Mouse (Mus musculus) 416B (cell line): Measurements from ENCODE around the gene Dlgap1.

Experiments used
- DNase-seq: peaks from one replicate; pipeline ENCODE4 v3.0.0; 2011; ENCODE audit warnings: low read depth

The Dlgap1 gene

DNA sequence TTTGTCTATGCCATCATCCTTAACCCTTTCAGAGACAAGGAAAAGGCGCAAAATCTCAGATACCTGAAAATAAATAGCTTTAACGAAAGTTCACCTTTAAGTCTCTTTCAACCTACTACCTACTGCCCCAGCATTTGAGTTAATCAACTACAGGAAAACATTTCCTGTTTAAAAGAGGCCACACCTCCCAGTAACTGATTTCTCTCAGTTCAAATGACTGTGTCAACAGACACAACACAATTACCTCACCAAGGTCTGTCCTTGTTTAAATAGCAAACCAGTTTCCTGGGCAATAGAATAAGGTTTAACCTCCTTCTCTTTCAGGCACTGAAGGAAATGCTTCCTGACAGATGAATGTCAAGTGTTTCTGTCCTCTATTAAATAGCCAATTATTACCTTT, 876.7 kb downstream of the Dlgap1 start:
- DNase-seq = peak; percentile 53

DNA sequence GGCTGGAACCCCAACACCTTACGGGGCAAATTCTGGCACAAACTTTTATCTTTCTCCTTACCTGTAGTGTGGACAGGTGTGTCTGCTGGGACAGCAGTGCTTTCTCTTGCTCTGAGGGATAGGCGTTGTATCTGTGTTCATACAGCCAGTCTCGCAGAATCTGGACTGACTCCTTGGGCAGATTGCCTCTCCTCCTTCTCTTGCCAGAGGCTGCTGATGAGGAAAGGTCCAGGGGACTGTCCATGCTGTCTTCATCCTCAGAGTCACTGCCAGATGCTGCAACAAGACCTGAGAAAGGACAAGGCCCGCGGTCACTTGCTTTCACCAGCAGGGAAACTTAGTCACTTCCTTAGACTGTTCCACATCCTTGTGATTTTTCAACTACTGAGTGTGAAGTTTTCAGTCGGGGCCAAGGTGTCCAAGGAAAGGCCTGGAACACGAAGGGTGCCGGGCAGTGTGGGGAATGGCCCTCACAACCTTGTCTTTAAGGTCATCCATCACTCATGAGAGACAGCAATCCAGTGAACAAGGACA, 877.3 kb downstream of the Dlgap1 start:
- peak; percentile 84 for DNase-seq

- peak; percentile 97 for DNase-seq
These were observed 878.2 kb downstream of the Dlgap1 start for GRCm38 (mm10) chr17:70847086-70847485.

DNA sequence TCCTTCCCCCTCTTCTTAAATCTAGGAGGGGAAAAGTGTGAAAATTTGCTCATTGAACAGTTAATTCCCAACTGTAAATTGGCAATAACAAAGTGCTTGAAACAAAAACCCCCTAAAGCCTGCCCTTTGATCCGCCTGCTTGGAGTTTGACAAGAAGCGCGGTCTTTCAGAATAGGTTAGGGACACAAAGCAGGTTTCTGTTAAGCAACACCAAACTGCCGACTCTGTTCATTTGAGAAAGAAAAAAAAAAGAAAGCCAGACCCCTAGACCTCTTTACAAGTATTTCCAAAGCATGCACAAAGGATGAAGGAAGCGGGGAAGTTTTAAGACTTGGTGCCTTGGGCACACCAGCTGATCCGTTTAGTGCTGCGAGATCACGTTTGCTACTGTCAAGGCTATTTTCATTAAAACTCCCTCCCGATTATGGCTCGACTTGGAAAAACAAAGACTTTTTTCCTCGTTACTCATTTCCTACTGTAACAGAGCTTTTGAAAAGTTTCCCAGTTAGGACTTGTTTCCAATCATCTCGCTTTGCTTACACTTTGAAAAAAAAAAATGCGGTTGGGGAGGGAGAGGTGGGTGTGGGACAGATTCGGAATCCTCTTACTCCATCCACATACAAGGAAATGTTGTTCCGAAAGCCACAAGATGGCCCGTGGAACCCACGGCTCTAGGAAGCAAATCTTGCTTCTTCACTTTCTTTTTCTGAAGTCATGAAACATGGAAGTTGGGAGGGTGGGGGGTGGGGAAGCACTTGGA, 879.1 kb downstream of the Dlgap1 start:
- DNase-seq = peak; percentile 70

- DNase-seq = peak; percentile 76
These were observed 879.9 kb downstream of the Dlgap1 start for GRCm38 (mm10) chr17:70848511-70849398.

DNA sequence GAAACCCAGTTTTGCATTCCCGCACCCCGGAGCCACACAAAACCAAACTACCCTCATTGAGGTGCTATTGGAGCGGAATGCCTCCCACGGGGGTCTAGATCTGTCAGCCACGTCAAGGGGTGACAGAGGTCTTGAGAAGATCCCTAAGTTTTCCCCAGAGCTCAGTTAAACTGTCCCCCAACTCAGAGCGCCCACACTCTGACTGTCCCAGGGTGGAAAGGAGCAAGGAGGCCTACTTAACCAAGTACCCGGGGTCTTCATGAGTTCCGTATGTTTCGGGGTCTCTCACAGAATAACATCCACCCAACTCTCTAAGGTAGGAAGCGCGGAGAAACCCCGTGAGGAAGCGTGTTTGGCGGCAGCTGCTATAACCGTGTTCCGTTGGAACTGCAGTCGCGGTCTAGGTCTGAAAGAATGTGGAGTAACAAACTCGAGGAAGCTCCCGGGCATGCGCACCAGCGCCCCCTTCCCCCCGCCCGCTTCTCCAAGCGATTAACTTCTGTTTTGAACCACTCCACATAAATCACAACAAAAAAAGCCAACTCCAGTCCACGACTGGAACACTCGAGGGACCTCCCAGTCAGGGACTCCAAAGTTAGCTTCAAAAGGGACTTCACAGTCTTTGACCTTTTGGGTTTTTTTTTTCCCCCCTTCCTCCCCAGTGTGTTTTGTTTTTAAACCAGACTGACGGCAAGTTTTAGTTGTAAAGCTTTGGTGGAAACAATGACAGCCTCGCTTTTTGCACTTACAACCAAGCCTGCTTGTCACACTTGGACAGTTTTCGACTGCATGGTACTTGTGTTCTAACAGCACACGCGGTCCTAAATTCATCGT, 880.7 kb downstream of the Dlgap1 start:
- peak; percentile 91 for DNase-seq

GRCm38 (mm10) chr17:70850233-70850995, 881.5 kb downstream of the Dlgap1 start:
- peak; percentile 76 for DNase-seq

GRCm38 (mm10) chr17:70850996-70851991, 882.4 kb downstream of the Dlgap1 start:
- peak; percentile 92 for DNase-seq

DNA sequence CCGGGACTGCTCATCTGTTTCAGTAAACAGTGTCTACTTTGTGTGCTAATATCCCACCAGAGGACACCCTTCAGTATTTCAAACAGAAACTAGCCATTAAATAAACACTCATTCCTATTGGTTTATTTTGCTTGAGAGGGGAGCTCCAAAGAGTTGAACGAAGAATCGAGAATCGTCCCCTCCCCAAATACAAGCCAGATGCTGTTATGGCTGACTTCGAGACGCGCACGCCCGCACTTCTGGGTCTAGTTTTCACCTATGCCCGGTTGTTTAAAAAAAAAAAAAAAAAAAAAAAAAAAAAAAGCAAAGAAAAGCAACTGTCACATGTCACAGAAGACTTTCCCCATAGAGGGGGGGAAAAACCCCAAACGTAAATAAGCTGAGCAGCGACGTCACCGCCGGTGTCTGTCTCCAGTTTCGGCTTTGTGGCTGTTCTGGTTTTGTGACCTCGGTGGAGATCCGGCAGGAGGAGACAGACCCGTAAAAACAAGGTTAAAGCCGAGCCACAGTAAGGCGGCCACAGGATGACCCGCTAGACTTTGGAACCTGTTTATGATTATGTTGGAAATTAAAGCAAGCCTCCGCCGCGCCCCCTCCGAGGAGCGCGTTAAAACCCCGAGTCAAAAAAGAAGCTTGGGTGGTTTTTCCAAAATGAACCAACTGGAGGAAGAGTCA, 883.3 kb downstream of the Dlgap1 start:
- DNase-seq = peak; percentile 92

DNA sequence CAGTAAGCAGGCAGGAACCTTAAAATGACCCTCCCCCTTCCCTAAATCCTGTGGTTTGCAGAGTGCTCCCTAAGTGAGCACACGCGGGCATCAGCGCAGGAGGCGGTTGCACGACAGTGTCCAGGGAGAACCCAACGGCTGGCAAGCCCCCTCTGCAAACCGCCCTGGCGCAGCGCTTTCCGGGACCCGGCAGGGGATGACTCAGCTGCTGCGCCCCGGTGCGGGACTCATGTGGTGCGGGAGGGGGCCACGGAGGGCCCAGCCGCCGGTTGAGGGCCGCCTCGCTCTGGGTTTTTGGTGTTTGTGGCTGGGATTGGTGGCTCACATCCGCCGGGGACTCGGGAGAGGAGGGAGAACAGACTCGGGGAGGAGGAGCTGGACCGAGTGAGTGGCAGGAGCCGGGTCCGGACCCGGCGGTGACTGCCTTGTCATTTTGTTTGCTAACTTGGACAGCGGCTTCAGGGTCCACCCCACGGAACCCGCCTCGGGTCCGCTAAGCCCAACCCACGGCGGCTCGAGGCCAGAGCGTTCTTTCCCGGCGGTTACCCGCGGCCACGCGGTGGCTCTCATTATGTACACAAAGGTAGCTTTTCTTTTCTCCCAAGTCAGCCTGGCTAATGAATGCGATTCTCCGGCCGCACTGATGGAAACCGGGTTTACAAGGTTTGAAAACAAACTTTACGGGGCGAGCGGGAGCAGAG, 884.0 kb downstream of the Dlgap1 start:
- DNase-seq = peak; percentile 94

- DNase-seq = peak; percentile 78
These were observed 884.6 kb downstream of the Dlgap1 start, which contains the start of gene Tgif1 for GRCm38 (mm10) chr17:70853436-70853905. TSS of gene Tgif1 (minus strand) at chr17:70853546.

- peak; percentile 57 for DNase-seq
These were observed 885.1 kb downstream of the Dlgap1 start for GRCm38 (mm10) chr17:70854021-70854420.

GRCm38 (mm10) chr17:70856871-70857415, 888.1 kb downstream of the Dlgap1 start:
- DNase-seq = no peak

DNA sequence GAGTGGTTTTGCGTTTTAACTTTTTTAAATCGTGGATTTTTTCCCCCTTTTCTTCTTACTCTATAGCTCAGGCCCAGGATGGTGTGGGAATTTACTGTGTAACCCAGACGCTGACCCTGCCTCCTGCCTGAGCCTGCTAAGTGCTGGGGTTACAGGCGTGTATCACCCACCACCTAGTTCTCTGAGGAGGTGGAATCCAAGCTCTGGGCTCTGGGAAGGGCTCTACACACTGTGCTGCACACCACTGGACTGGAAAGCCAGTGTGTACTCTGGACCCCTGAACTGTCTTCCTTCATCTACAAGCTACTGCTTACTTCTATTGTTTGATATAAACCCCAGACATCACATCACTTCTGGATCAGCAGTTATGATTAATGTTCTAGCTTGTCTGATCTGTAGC, 889.9 kb downstream of the Dlgap1 start:
- no peak for DNase-seq

- no peak for DNase-seq
These were observed 895.2 kb downstream of the Dlgap1 start for GRCm38 (mm10) chr17:70864117-70864516.

DNA sequence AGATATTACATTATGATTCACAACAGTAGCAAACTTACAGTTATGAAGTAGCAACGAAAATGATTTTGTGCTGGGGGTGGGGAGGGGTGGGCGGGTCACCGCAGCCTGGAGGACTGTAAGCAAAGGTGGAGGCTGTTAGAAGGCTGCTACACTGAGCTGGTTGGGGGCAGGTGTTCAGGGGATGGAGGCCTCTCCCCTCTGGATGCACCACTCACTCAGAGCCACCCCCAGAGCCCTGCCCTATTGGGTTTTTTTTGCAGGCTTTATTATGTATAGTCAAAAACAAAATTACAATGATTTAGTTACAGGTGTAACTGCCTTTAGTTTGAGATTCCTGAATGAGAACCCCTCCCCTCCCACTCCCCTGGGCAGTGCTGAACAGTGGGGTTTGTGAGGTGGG, 895.8 kb downstream of the Dlgap1 start:
- DNase-seq = no peak

DNA sequence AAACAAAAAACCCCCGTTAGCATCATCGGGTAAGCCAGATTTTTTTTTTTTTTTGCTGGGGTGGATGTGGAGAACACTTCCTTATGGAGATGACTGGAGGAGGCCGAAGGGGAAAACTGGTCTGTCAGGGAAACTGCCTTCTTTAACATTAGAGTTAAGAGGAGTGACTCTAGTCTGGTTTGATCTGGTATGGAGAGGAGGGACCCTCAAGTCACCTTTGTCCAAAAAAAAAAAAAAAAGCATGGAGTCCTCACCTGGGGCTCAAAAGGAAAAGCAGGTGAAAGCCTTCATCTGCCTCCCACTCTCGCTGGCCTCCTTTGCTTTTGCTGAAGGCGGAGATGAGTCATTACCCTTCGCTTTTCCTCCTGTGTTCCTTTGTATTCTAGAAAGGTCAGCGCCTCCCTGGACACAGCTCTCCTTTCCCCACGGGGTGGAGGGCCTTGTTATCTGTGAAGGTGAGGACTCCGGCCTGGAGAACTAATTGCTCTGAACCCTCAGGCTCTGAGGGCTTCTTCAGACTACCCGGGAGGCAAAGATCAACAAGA, 896.3 kb downstream of the Dlgap1 start:
- no peak for DNase-seq

DNA sequence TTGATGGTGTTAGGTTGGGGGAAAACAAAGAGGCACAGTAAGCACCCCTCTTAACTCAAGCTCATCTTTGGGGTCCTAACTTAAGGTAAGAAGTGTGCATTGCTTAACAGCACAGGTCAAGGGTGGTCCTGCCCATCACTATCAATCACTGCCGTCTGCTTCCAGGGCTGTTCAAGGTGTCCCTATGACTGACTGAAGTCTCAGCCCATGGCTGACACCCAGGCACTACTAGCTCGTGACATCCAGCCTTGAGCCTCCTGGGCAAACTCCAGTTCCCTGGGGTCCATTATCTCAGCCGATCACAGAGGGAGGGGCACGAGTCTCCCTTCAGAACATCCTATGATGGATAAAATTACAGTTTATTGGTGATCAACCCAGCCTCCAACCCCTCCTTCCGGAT, 897.2 kb downstream of the Dlgap1 start:
- DNase-seq = no peak
